Mouse (Mus musculus) myocyte (in vitro differentiated cells): ENCODE data around the gene D6Ertd527e.

Source experiments
- E2F4 ChIP-seq: IDR thresholded peaks from one replicate; pipeline ENCODE4 v1.6.1; 2011; ENCODE audit warnings: mild to moderate bottlenecking, control low read depth, moderate library complexity; ENCODE audit not compliant: insufficient read depth
- MAX ChIP-seq: IDR thresholded peaks from one replicate; pipeline ENCODE4 v1.6.1; 2011; ENCODE audit warnings: low read depth, mild to moderate bottlenecking, control low read depth
- POLR2A ChIP-seq: IDR thresholded peaks from one replicate; pipeline ENCODE4 v1.6.1; 2011; ENCODE audit warnings: low read depth, mild to moderate bottlenecking, control low read depth, moderate library complexity; ENCODE audit not compliant: insufficient read length
- POLR2AphosphoS2 ChIP-seq: IDR thresholded peaks from one replicate; pipeline ENCODE4 v1.6.1; 2011; ENCODE audit warnings: low read depth, control low read depth; ENCODE audit not compliant: insufficient read length
- REST ChIP-seq: IDR thresholded peaks from one replicate; pipeline ENCODE4 v1.6.1; 2011; ENCODE audit warnings: mild to moderate bottlenecking, control low read depth, moderate library complexity; ENCODE audit not compliant: insufficient read depth, insufficient read length
- TCF12 ChIP-seq: IDR thresholded peaks from one replicate; pipeline ENCODE4 v1.6.1; 2011; ENCODE audit warnings: mild to moderate bottlenecking, control low read depth; ENCODE audit not compliant: poor library complexity, insufficient read depth, severe bottlenecking
- USF1 ChIP-seq: IDR thresholded peaks from one replicate; pipeline ENCODE4 v1.6.1; 2011; ENCODE audit warnings: low read depth, mild to moderate bottlenecking, control low read depth, moderate library complexity

DNA sequence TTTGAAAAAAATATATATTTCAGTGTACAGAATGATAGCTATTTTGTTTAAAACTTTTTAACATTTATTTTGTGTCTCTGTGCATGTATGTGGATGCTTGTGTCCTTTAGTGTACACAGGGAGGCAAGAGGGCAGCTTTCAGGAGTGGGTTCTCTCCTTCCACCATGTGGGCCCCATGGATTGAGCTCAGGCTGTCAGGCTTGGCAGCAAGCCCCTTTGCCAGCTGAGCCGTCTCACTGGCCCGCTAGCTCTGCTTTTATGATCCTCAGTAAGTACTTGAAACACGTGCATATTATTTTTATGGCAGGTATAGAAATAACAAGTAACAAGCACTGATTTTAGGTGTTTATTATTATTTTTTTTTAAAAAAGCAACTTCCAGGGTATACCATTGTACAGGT, 29.0 kb downstream of the D6Ertd527e start:
- TF ChIP-seq POLR2A (no peak), TCF12 (no peak), REST (no peak), POLR2AphosphoS2 (no peak), E2F4 (no peak), USF1 (no peak), MAX (no peak)
